Mouse (Mus musculus) neutrophil, adult 65 days (primary cell): ENCODE measurements around the gene Ttl. TPM values are rescaled to one million over a fixed set of nuclear protein-coding genes. Genes with fewer than 3 reads are reported as not detected.

Experiments used
- total RNA-seq: library from RNA; stranded (reverse); gene quantifications from 2 replicates; pipeline ENCODE4 v1.2.4, GENCODE M21; 2023

Ttl gene
- total RNA-seq: 1.6 and 1.9 TPM in 2 replicates

GRCm38 (mm10) chr2:129065437-129066282 is at the start of gene Ttl:
TSS of gene Ttl (plus strand) at chr2:129065942.

DNA sequence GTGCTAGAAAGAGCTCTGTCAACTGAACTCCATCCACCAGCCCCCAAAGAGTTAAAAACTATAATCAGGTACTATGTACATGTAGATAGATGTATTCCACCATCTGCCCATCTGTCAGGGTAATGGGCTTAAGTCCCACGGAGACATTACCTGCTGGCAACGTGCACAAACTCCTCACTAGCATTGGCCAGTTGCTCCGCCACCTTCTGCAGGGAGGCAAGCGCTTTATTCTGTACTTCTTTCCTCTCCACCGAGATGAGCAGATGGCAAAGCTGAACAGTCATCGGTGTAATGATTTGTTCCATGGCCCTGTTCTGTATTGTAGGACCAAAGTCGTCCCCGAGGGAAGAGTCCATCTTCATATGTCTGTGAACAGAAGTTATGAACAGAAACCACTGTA is 17.9 kb upstream of the Ttl start, which contains the start of gene Vinac1:
Vinac1 (minus strand) TSS at position 362 of the 400 bp plus-strand sequence.

DNA sequence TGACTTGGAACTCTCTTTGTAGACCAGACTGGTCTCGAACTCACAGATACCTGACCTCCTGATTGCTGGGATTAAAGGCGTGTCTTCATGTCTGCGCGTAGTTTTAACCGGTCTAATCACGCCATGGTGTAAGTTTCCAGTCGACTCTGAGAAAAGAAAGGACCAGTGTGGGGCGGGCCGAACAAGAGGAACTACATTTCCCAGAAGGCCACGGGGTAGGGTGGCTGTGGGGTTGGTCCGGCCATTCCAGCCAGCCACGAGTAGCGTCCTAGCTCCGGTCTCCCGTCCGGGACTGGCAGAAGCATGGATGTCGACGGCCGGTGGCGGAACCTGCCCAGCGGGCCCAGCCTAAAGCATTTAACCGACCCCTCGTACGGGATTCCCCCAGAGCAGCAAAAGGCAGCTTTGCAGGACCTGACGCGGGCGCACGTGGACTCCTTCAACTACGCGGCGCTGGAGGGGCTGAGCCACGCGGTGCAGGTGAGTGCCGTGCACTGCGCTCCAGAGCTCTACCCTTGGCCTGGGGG is 35.1 kb downstream of the Ttl start, which contains the start of gene Polr1b:
Polr1b (plus strand) TSS at position 212 of the 527 bp plus-strand sequence.

GRCm38 (mm10) chr2:129129412-129129929 is 63.7 kb downstream of the Ttl start, which contains the start of gene Chchd5:
TSS of gene Chchd5 (plus strand) at chr2:129129700.

Other genes with a start within 250 kb of the Ttl start
- gene Tmem87b, start 247.8 kb upstream of the Ttl start, total RNA-seq: 23.0 and 37.7 TPM in 2 replicates
- gene Fbln7, start 203.0 kb upstream of the Ttl start, total RNA-seq: not detected in 2 replicates
- gene Zc3h8, start 121.9 kb upstream of the Ttl start, total RNA-seq: 0.79 and 1.2 TPM in 2 replicates
- gene Zc3h6, start 98.5 kb upstream of the Ttl start, total RNA-seq: 1.8 and 2.4 TPM in 2 replicates
- gene Gm10762, start 98.2 kb upstream of the Ttl start, total RNA-seq: 1.4 and 1.7 TPM in 2 replicates
- not detected in 2 replicates for gene Vinac1, start 17.8 kb upstream of the Ttl start, total RNA-seq
- gene Polr1b, start 35.1 kb downstream of the Ttl start, total RNA-seq: 5.6 and 8.3 TPM in 2 replicates
- gene Chchd5, start 63.8 kb downstream of the Ttl start, total RNA-seq: 6.8 and 7.1 TPM in 2 replicates
- 171 and 183 TPM in 2 replicates for gene Slc20a1, start 132.8 kb downstream of the Ttl start, total RNA-seq
- gene Ckap2l, start 231.3 kb downstream of the Ttl start, total RNA-seq: 25.7 and 28.6 TPM in 2 replicates
- 1.7 and 2.1 TPM in 2 replicates for gene Il1a, start 244.0 kb downstream of the Ttl start, total RNA-seq